Mouse (Mus musculus) forebrain, embryonic 13.5 days (tissue): ENCODE results near the gene Cd44. TPM values are rescaled to one million over a fixed set of nuclear protein-coding genes. Genes with fewer than 3 reads are reported as not detected.

Experiments
- ATAC-seq: fragments of 200-750 bp; cut with Nextera tagmentation; 2 replicates; pipeline ENCODE4 v1.8.0; 2017
- H3K27ac ChIP-seq: fragments of 300-500 bp; sonication (generic); 2 replicates; pipeline ENCODE4 v1.5.1; 2015; ENCODE audit warnings: inconsistent platforms, mild to moderate bottlenecking, moderate library complexity
- H3K27me3 ChIP-seq: fragments of 300-500 bp; sonication (generic); 2 replicates; pipeline ENCODE4 v1.6.1; 2015; ENCODE audit warnings: mild to moderate bottlenecking, inconsistent platforms
- H3K36me3 ChIP-seq: fragments of 300-500 bp; sonication (generic); 2 replicates; pipeline ENCODE4 v1.6.1; 2015; ENCODE audit warnings: mild to moderate bottlenecking, inconsistent platforms; ENCODE audit not compliant: poor library complexity, severe bottlenecking
- H3K4me1 ChIP-seq: fragments of 300-500 bp; sonication (generic); 2 replicates; pipeline ENCODE4 v1.6.1; 2015; ENCODE audit warnings: inconsistent platforms
- H3K4me2 ChIP-seq: fragments of 300-500 bp; sonication (generic); 2 replicates; pipeline ENCODE4 v1.6.1; 2015; ENCODE audit warnings: inconsistent platforms, mild to moderate bottlenecking, moderate library complexity
- H3K4me3 ChIP-seq: fragments of 300-500 bp; sonication (generic); 2 replicates; pipeline ENCODE4 v1.5.1; 2015; ENCODE audit warnings: mild to moderate bottlenecking, inconsistent platforms
- H3K9ac ChIP-seq: fragments of 300-500 bp; sonication (generic); 2 replicates; pipeline ENCODE4 v1.6.1; 2015; ENCODE audit warnings: mild to moderate bottlenecking, inconsistent platforms
- H3K9me3 ChIP-seq: fragments of 300-500 bp; sonication (generic); replicated peaks from 2 replicates; pipeline ENCODE4 v1.6.1; 2016; ENCODE audit warnings: inconsistent platforms
- WGBS: fragments of 180-500 bp; shearing (Covaris S2); methylation state at CpG from one replicate; pipeline ENCODE4 v1.1.7; 2015; 5-methylcytosine and 5-hydroxymethylcytosine counted together
- polyA plus RNA-seq: library from polyadenylated mRNA; unstranded; fragments of >200 nt; fragmentation: Nextera tagmentation; extraction: Ambion mirVana; gene quantifications from 2 replicates; pipeline ENCODE4 v1.2.1, GENCODE M21; 2015

The Cd44 gene
- polyA plus RNA-seq, 1 experiment from 2014 or later = 1.2 TPM

GRCm38 (mm10) chr2:102912469-102912868 lies 11.0 kb upstream of the Cd44 start:
- Histone ChIP-seq H3K4me1 (no peaks in the 10 kb centered on the region), H3K9ac (no peak overlapping the region), H3K9me3 (no peaks in the 10 kb centered on the region), H3K27ac (no peak overlapping the region), H3K4me2 (no peak overlapping the region), H3K4me3 (no peak overlapping the region), H3K27me3 (no peaks in the 10 kb centered on the region), H3K36me3 (no peaks in the 10 kb centered on the region)
- ATAC-seq = no peak
- WGBS = 80% methylated on average over 3 of the region's 3 CpGs

DNA sequence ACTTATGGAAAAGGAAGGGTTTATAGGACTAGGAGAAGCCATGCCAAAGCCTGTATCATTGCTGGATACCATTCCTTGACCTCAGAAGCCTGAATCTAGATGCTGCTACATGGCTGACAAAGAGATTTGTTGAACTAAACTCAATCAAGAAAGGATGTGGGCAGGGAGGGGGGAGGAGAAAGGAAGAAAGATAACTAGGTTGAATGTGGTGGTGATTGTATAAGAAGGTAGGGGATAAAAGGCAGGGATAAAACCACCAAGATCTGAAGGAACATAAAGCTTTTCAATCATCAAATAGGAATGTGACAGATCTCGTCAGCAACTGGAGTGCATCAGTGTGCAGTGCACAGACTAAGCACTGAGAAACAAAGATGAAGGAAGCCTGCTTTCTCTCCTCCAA lies 7.9 kb upstream of the Cd44 start:
- no peaks in the 10 kb centered on the region for H3K9me3 ChIP-seq
- H3K9ac ChIP-seq = no peak overlapping the region
- no peak overlapping the region for H3K4me2 ChIP-seq
- 71% methylated on average over 1 of the region's 1 CpGs for WGBS
- no peak overlapping the region for H3K4me3 ChIP-seq
- H3K36me3 ChIP-seq = no peaks in the 10 kb centered on the region
- no peaks in the 10 kb centered on the region for H3K4me1 ChIP-seq
- ATAC-seq = no peak
- no peaks in the 10 kb centered on the region for H3K27me3 ChIP-seq
- H3K27ac ChIP-seq = no peak overlapping the region

- no peak overlapping the region for H3K4me2 ChIP-seq
- WGBS = 83% methylated on average over 3 of the region's 3 CpGs
- H3K27ac ChIP-seq = no peak overlapping the region
- no peaks in the 10 kb centered on the region for H3K9me3 ChIP-seq
- H3K36me3 ChIP-seq = no peaks in the 10 kb centered on the region
- H3K27me3 ChIP-seq = peaks cover 5% of the 10 kb centered on the region; the same call in 1 of the 2 replicates
- no peak overlapping the region for H3K9ac ChIP-seq
- H3K4me3 ChIP-seq = no peak overlapping the region
- H3K4me1 ChIP-seq = peaks cover 8% of the 10 kb centered on the region
- no peak for ATAC-seq
Measured at GRCm38 (mm10) chr2:102905604-102906003, 4.1 kb upstream of the Cd44 start.

DNA sequence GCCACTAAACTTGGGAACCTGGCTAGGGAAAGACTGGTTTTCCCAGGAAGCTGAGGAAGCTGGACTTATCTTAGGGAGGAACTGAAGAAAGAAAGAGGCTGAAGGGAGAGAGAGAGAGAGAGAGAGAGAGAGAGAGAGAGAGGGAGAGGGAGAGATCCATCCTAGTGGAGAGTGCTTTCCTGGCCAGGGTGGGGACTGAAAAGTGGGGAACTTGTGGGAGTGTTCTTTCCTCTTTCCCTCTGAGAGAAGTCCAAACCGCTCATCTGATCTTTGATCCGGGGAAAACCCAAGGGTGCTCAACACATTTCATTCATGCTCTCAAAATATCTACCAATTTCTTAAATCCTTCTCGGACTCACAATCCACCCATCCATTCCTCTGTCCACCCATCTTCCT lies 361 bp upstream of the Cd44 start:
- peak overlapping the region; percentile 45 for H3K9ac ChIP-seq
- H3K9me3 ChIP-seq = no peaks in the 10 kb centered on the region

DNA sequence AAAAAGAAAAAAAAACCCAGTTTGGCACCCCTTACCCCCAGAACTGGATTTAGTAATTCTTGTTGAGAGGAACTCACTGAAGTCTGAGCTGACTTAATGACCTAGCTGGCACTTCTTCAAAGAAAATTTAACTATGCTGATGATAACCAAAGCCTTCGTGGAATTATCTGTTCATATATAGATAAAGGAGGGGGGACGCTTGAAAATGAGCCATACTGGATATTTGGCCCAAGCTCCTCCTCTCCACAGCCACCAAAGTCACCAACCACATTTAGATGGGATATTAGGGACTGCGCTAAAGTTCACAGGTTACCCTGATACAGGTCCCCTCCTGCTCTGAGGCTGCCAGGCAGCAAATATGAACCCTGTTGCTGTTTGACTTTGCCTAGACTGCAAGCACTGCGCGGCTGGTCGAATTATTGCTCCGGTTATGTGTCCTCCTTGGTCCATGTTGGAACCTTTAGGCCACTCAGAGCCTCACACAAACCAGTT lies 1.2 kb downstream of the Cd44 start:
- WGBS = 57% methylated on average over 7 of the region's 7 CpGs
- H3K4me2 ChIP-seq = no peak overlapping the region
- peaks cover 8% of the 10 kb centered on the region for H3K4me1 ChIP-seq
- H3K27ac ChIP-seq = no peak overlapping the region
- no peaks in the 10 kb centered on the region for H3K36me3 ChIP-seq
- ATAC-seq = no peak
- H3K9me3 ChIP-seq = no peaks in the 10 kb centered on the region
- peaks cover 12% of the 10 kb centered on the region for H3K27me3 ChIP-seq
- H3K9ac ChIP-seq = no peak overlapping the region
- no peak overlapping the region for H3K4me3 ChIP-seq

More for the DNA sequence above, 361 bp upstream of the Cd44 start:
- Histone ChIP-seq H3K27ac (no peak overlapping the region), H3K36me3 (no peaks in the 10 kb centered on the region), H3K4me2 (peak overlapping the region; percentile 74), H3K27me3 (peaks cover 12% of the 10 kb centered on the region), H3K4me1 (peaks cover 8% of the 10 kb centered on the region), H3K4me3 (peak overlapping the region; percentile 38)
- no peak; the same call in 1 of the 2 replicates for ATAC-seq
- WGBS = 13% methylated on average over 3 of the region's 3 CpGs

GRCm38 (mm10) chr2:102899238-102899637 lies 2.2 kb downstream of the Cd44 start:
- no peak overlapping the region for H3K4me3 ChIP-seq
- no peak overlapping the region for H3K4me2 ChIP-seq
- ATAC-seq = no peak
- H3K4me1 ChIP-seq = peaks cover 8% of the 10 kb centered on the region
- H3K36me3 ChIP-seq = no peaks in the 10 kb centered on the region
- H3K27me3 ChIP-seq = peaks cover 12% of the 10 kb centered on the region
- H3K9ac ChIP-seq = no peak overlapping the region
- no peaks in the 10 kb centered on the region for H3K9me3 ChIP-seq
- 80% methylated on average over 3 of the region's 3 CpGs for WGBS
- H3K27ac ChIP-seq = no peak overlapping the region

GRCm38 (mm10) chr2:102898585-102898984 lies 2.9 kb downstream of the Cd44 start:
- no peak overlapping the region for H3K27ac ChIP-seq
- no peak overlapping the region for H3K4me2 ChIP-seq
- WGBS = 91% methylated on average over 3 of the region's 3 CpGs
- ATAC-seq = no peak
- H3K9ac ChIP-seq = no peak overlapping the region
- peaks cover 8% of the 10 kb centered on the region for H3K4me1 ChIP-seq
- no peaks in the 10 kb centered on the region for H3K9me3 ChIP-seq
- no peak overlapping the region for H3K4me3 ChIP-seq
- H3K27me3 ChIP-seq = peaks cover 12% of the 10 kb centered on the region
- H3K36me3 ChIP-seq = no peaks in the 10 kb centered on the region

GRCm38 (mm10) chr2:102896154-102896553 lies 5.3 kb downstream of the Cd44 start:
- Histone ChIP-seq H3K9ac (no peak overlapping the region), H3K36me3 (no peaks in the 10 kb centered on the region), H3K4me1 (peaks cover 2% of the 10 kb centered on the region), H3K4me2 (no peak overlapping the region), H3K27me3 (peaks cover 12% of the 10 kb centered on the region), H3K27ac (no peak overlapping the region), H3K9me3 (no peaks in the 10 kb centered on the region), H3K4me3 (no peak overlapping the region)
- WGBS = 91% methylated on average over 8 of the region's 8 CpGs
- ATAC-seq = no peak

DNA sequence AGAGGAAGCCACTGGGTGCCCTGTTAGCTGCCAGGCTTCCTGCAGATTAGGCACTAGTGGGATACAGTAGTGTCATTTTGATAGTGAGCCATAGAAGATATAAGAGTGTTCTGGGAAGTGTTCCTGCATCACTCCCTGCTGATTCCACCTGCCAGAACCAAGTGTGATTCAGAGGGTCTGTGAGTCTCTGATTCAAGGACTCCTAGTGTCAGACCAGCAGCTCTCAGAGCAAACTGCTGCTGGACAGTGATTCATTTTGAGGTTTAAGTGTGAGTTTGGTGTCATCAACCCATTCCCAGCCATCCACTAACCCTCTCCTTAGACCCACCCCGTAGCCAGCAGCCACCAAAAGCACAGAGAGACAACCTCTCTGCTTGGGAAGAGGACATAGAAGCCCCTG lies 6.3 kb downstream of the Cd44 start:
- WGBS = 83% methylated on average over 1 of the region's 1 CpGs
- no peak overlapping the region for H3K4me3 ChIP-seq
- H3K27me3 ChIP-seq = peaks cover 5% of the 10 kb centered on the region; the same call in 1 of the 2 replicates
- no peaks in the 10 kb centered on the region for H3K36me3 ChIP-seq
- H3K4me2 ChIP-seq = no peak overlapping the region
- H3K9ac ChIP-seq = no peak overlapping the region
- H3K4me1 ChIP-seq = no peaks in the 10 kb centered on the region
- ATAC-seq = no peak
- H3K9me3 ChIP-seq = no peaks in the 10 kb centered on the region
- H3K27ac ChIP-seq = no peak overlapping the region

GRCm38 (mm10) chr2:102894785-102895184 lies 6.7 kb downstream of the Cd44 start:
- WGBS = 81% methylated on average over 4 of the region's 4 CpGs
- H3K36me3 ChIP-seq = no peaks in the 10 kb centered on the region
- no peak overlapping the region for H3K27ac ChIP-seq
- no peak overlapping the region for H3K4me2 ChIP-seq
- H3K4me1 ChIP-seq = no peaks in the 10 kb centered on the region
- ATAC-seq = no peak
- no peaks in the 10 kb centered on the region for H3K9me3 ChIP-seq
- H3K4me3 ChIP-seq = no peak overlapping the region
- H3K9ac ChIP-seq = no peak overlapping the region
- peaks cover 5% of the 10 kb centered on the region; the same call in 1 of the 2 replicates for H3K27me3 ChIP-seq

DNA sequence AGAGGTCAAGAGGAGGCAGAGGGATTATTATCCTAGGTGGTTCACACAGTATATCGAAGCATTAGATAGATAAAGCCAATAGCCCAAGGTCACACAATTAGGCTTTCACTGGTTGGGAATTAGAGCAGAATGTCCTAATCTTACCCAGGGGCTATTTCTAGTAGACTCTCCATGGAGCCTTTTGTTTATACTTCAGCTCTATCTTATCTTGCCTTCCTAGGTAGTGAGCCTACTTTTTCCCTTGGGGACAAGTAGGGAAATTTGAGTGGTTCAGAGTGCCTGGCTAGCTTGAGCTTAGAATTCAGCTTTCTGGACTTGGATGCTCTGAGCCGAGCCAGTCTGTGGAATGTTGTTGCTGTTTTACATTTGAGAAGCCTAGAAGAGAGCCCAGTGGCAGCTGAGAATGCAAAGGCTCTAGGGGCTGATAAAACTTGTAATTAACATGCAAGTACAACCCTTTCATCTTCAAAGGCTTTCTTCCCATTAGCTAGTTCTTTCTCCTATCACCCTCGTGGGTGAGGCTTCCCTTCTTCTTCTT lies 12.7 kb downstream of the Cd44 start:
- H3K27ac ChIP-seq = no peak overlapping the region
- no peaks in the 10 kb centered on the region for H3K4me1 ChIP-seq
- no peaks in the 10 kb centered on the region for H3K36me3 ChIP-seq
- no peaks in the 10 kb centered on the region for H3K9me3 ChIP-seq
- no peak overlapping the region for H3K4me3 ChIP-seq
- ATAC-seq = no peak
- no peak overlapping the region for H3K4me2 ChIP-seq
- 29% methylated on average over 3 of the region's 3 CpGs for WGBS
- no peak overlapping the region for H3K9ac ChIP-seq
- H3K27me3 ChIP-seq = no peaks in the 10 kb centered on the region

DNA sequence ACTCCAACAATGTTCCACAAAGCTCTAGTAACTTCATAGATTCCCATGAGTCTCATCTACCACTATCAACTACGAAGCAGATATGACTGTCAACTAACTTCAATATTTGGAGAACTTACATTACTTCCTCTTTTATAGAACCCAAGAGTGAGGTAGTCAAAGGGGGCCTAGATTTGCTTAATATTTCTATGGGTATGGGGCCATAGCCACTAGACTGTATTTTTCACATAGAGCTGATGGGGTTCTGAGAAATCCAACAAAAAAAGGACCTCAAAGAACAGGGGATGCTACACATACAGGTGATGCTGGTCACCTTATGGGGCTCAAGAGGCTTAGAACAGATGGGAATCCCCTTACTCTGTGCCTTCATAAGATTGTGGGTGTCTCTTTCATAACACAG lies 14.3 kb downstream of the Cd44 start:
- H3K9ac ChIP-seq = no peak overlapping the region
- no peak overlapping the region for H3K4me2 ChIP-seq
- no peak for ATAC-seq
- WGBS = 89% methylated on average over 1 of the region's 1 CpGs
- H3K27me3 ChIP-seq = no peaks in the 10 kb centered on the region
- no peaks in the 10 kb centered on the region for H3K4me1 ChIP-seq
- H3K36me3 ChIP-seq = no peaks in the 10 kb centered on the region
- no peaks in the 10 kb centered on the region for H3K9me3 ChIP-seq
- no peak overlapping the region for H3K4me3 ChIP-seq
- H3K27ac ChIP-seq = no peak overlapping the region

- H3K4me3 ChIP-seq = no peak overlapping the region
- WGBS = 91% methylated on average over 6 of the region's 6 CpGs
- H3K27me3 ChIP-seq = no peaks in the 10 kb centered on the region
- no peak for ATAC-seq
- H3K9ac ChIP-seq = no peak overlapping the region
- H3K4me2 ChIP-seq = no peak overlapping the region
- no peak overlapping the region for H3K27ac ChIP-seq
- no peaks in the 10 kb centered on the region for H3K9me3 ChIP-seq
- H3K4me1 ChIP-seq = no peaks in the 10 kb centered on the region
- no peaks in the 10 kb centered on the region for H3K36me3 ChIP-seq
Measured at GRCm38 (mm10) chr2:102886306-102886935, 15.0 kb downstream of the Cd44 start.
